Mouse (Mus musculus): ENCODE results near the gene Cd6. TPM values are rescaled to one million over a fixed set of nuclear protein-coding genes. Genes with fewer than 3 reads are reported as not detected.
A peak's percentile ranks its signal among the peaks of the same experiment; 100 is the strongest.

The Cd6 gene
- total RNA-seq, 2 experiments from 2014 or later = 0.22 to 0.52 TPM

GRCm38 (mm10) chr19:10839010-10839892 is 9.4 kb upstream of the Cd6 start, which contains the start of gene Slc15a3:
TSS of gene Slc15a3 (plus strand) at chr19:10839727.
- DNase-seq = no peak
- intact Hi-C loops (cut with DNase I) = no loop called here

GRCm38 (mm10) chr19:10835671-10836070 is 5.8 kb upstream of the Cd6 start:
- DNase-seq = no peak
- intact Hi-C loops (cut with DNase I) = no loop called here

GRCm38 (mm10) chr19:10833611-10834010 is 3.8 kb upstream of the Cd6 start:
- DNase-seq = no peak
- intact Hi-C loops (cut with DNase I) = no loop called here

- intact Hi-C loops (cut with DNase I) = no loop called here
- no peak for DNase-seq
Measured at GRCm38 (mm10) chr19:10832030-10832429, 2.2 kb upstream of the Cd6 start.

GRCm38 (mm10) chr19:10831424-10831823 is 1.6 kb upstream of the Cd6 start:
- intact Hi-C loops (cut with DNase I) = loop anchor here (1.0 kb wide), 1 partner anchor 117 kb away; no protein-coding TSS in a partner anchor
- peak; percentile 74 to 88 for DNase-seq

- intact Hi-C loops (cut with DNase I) = no loop called here
Measured at GRCm38 (mm10) chr19:10828321-10828720, 1.5 kb downstream of the Cd6 start.

GRCm38 (mm10) chr19:10824061-10824460 is 5.8 kb downstream of the Cd6 start:
- DNase-seq = no peak
- intact Hi-C loops (cut with DNase I) = no loop called here

More at GRCm38 (mm10) chr19:10828321-10828720, 1.5 kb downstream of the Cd6 start:
- no peak for DNase-seq

- DNase-seq = no peak
- intact Hi-C loops (cut with DNase I) = no loop called here
Measured at GRCm38 (mm10) chr19:10822534-10822933, 7.3 kb downstream of the Cd6 start.

GRCm38 (mm10) chr19:10821319-10821718 is 8.5 kb downstream of the Cd6 start:
- intact Hi-C loops (cut with DNase I) = no loop called here
- DNase-seq = no peak

- intact Hi-C loops (cut with DNase I) = no loop called here
- DNase-seq = no peak
Measured at GRCm38 (mm10) chr19:10818217-10818946, 11.5 kb downstream of the Cd6 start.

GRCm38 (mm10) chr19:10816462-10816861 is 13.4 kb downstream of the Cd6 start:
- intact Hi-C loops (cut with DNase I) = no loop called here
- DNase-seq = no peak

- intact Hi-C loops (cut with DNase I) = no loop called here
- no peak for DNase-seq
Measured at GRCm38 (mm10) chr19:10815871-10816270, 14.0 kb downstream of the Cd6 start.

GRCm38 (mm10) chr19:10813905-10814304 is 16.0 kb downstream of the Cd6 start:
- peak in 1 of 2 experiments; percentile 31 for DNase-seq
- intact Hi-C loops (cut with DNase I) = no loop called here

- intact Hi-C loops (cut with DNase I) = no loop called here
- DNase-seq = no peak
Measured at GRCm38 (mm10) chr19:10813039-10813438, 16.8 kb downstream of the Cd6 start.

- DNase-seq = no peak
- intact Hi-C loops (cut with DNase I) = no loop called here
Measured at GRCm38 (mm10) chr19:10811471-10811870, 18.4 kb downstream of the Cd6 start.

GRCm38 (mm10) chr19:10810176-10810492 is 19.7 kb downstream of the Cd6 start:
- intact Hi-C loops (cut with DNase I) = no loop called here

GRCm38 (mm10) chr19:10809428-10810175 is 20.3 kb downstream of the Cd6 start:
- intact Hi-C loops (cut with DNase I) = no loop called here

More at GRCm38 (mm10) chr19:10810176-10810492, 19.7 kb downstream of the Cd6 start:
- DNase-seq = no peak

GRCm38 (mm10) chr19:10808524-10809233 is 21.2 kb downstream of the Cd6 start:
- intact Hi-C loops (cut with DNase I) = no loop called here

More at GRCm38 (mm10) chr19:10809428-10810175, 20.3 kb downstream of the Cd6 start:
- DNase-seq = no peak

GRCm38 (mm10) chr19:10805661-10806285 is 24.1 kb downstream of the Cd6 start:
- DNase-seq = no peak
- intact Hi-C loops (cut with DNase I) = no loop called here

More at GRCm38 (mm10) chr19:10808524-10809233, 21.2 kb downstream of the Cd6 start:
- no peak for DNase-seq
